17 mouse cellular contexts compared by ENCODE assay signal in the genomic region with DNA sequence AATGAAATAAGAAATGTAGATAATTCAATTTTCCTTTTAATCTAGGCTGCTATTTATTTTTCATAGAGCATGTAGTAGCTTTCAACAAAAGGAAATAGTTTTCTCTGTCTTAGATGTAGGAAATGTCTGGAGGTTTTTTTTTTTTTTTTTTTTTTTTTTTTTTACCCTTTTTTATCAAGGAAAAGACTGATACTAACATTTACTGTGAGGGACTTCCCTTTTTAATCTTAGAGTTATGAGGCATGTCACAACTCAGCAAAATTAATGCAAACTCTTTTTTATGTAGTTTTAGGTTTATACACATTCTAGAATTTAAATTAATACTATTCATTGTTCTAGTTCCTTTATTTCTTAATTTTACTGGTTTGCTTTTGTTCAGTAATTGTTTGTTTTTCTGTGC.
"Had no signal": no experiment of that assay in that cellular context is flagged by ENCODE, and none has a peak within 500 bp of the region (broad histone marks: within the 10 kb centered on the region; RNA-seq: fewer than 3 reads in every experiment).

No protein-coding gene starts in this region.

- H3K4me1 ChIP-seq: neural tube, embryonic 12.5 days; neural tube, embryonic 13.5 days; neural tube, embryonic 15.5 days; stomach, embryonic 15.5 days had no signal

- H3K9me3 ChIP-seq: neural tube, embryonic 12.5 days; neural tube, embryonic 13.5 days; neural tube, embryonic 15.5 days; stomach, embryonic 15.5 days had no signal

- DNase-seq: retina, postnatal 1 day; right cerebral cortex, adult 18-20 months; right cerebral cortex, postnatal 14 days; right cerebral cortex, postnatal 25 days; right cerebral cortex, postnatal 4 days; spleen, adult 18-20 months; thymus, adult 18-20 months; thymus, adult 2 months; thymus, postnatal 14 days; thymus, postnatal 25 days; thymus, postnatal 36 days; thymus, postnatal 4 days had no signal

- H3K9ac ChIP-seq: neural tube, embryonic 12.5 days; neural tube, embryonic 13.5 days; neural tube, embryonic 15.5 days; stomach, embryonic 15.5 days had no signal

- H3K36me3 ChIP-seq: neural tube, embryonic 12.5 days; neural tube, embryonic 13.5 days; neural tube, embryonic 15.5 days; stomach, embryonic 15.5 days had no signal

- H3K27ac ChIP-seq: neural tube, embryonic 12.5 days; neural tube, embryonic 13.5 days; neural tube, embryonic 15.5 days; stomach, embryonic 15.5 days; stomach, postnatal 0 days had no signal

- H3K4me3 ChIP-seq: neural tube, embryonic 12.5 days; neural tube, embryonic 13.5 days; neural tube, embryonic 15.5 days; stomach, embryonic 15.5 days had no signal

- H3K27me3 ChIP-seq: neural tube, embryonic 12.5 days; neural tube, embryonic 13.5 days; neural tube, embryonic 15.5 days; stomach, embryonic 15.5 days had no signal
